Mouse (Mus musculus) embryo, embryonic 9.5 days (tissue): Measurements from ENCODE around the gene Zfp955a.
"Not testable (repeated sequence)": the region's sequence is repeated elsewhere in the genome, so short reads cannot be mapped to it uniquely, and the experiment has no call there.

Source experiments
- DNase-seq: peaks from one replicate; pipeline ENCODE4 v3.0.0-alpha.2; 2017; ENCODE audit errors: extremely low spot score

Gene Zfp955a

DNA sequence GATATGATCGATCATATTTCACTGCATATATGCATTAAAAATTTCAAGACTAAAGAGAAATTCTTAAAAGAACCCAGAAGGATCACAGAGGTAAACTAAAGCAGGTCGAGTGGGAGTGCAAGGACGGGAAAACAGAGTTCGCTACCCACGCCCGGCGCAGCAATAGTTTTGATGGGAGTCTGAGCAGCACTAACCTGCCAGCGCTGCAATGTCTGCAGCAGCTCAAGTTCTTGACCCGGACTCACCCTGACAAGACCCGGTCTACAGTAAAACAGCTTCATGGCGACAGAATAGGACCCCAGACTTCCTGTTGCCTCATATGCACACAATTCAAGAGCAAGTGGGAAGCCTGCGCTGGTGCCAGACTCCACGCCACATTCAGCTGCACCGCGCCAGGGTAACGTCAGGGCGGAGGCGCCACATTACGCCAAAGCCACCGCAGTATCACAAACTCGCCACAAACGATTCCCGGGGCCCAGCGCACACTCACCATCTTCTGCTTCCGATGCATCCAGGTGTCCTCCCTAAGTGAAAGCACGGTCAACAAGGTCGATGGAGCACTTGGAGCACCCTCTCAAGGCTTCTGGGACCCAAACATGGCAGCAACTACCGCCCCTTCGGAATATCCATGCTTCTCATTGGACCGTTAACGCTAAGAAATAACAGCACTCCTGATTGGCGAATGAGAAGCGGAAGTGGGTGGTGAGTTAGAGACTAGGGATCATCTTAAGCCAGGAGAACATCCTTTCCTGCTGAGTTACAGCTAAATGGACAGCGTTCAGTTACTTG is at the start of gene Zfp955a:
Zfp955a (minus strand) TSS at position 616 of the 789 bp plus-strand sequence.
- not testable (repeated sequence) for DNase-seq

DNA sequence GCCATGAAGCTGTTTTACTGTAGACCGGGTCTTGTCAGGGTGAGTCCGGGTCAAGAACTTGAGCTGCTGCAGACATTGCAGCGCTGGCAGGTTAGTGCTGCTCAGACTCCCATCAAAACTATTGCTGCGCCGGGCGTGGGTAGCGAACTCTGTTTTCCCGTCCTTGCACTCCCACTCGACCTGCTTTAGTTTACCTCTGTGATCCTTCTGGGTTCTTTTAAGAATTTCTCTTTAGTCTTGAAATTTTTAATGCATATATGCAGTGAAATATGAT is 34.9 kb upstream of the Zfp955a start:
- not testable (repeated sequence) for DNase-seq

DNA sequence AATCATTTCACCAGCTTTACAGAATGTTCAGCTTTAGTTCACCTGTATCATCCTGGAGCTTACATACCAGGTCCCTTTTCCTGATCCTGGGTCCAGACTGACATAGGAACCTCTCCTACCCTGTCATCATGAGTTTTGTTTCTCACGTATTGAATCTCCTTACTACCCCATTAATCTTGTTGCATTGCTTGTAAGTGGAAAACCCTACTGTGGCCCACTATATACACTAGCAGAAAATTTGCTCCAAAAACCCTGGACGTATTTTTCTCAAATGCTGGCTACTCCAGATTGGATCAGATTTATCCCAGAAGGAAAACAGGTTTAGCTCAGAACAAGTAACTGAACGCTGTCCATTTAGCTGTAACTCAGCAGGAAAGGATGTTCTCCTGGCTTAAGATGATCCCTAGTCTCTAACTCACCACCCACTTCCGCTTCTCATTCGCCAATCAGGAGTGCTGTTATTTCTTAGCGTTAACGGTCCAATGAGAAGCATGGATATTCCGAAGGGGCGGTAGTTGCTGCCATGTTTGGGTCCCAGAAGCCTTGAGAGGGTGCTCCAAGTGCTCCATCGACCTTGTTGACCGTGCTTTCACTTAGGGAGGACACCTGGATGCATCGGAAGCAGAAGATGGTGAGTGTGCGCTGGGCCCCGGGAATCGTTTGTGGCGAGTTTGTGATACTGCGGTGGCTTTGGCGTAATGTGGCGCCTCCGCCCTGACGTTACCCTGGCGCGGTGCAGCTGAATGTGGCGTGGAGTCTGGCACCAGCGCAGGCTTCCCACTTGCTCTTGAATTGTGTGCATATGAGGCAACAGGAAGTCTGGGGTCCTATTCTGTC is 34.3 kb upstream of the Zfp955a start, which contains the start of gene Zfp955b:
Zfp955b (plus strand) TSS at position 506 of the 837 bp plus-strand sequence.
- DNase-seq, result not testable (repeated sequence)

DNA sequence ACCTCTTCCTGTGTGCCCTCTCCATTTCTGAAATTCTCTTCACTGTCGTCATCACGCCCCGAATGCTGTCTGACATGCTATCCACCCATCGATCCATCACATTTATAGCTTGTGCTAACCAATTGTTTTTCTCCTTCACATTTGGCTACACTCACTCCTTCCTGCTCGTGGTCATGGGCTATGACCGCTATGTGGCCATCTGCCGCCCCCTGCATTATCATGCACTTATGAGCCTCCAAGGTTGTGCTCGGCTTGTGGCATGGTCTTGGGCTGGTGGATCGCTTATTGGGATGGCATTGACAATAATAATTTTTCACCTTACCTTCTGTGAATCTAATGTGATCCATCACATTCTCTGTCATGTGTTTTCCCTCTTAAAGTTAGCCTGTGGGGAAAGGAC is 14.0 kb upstream of the Zfp955a start:
- no peak for DNase-seq

DNA sequence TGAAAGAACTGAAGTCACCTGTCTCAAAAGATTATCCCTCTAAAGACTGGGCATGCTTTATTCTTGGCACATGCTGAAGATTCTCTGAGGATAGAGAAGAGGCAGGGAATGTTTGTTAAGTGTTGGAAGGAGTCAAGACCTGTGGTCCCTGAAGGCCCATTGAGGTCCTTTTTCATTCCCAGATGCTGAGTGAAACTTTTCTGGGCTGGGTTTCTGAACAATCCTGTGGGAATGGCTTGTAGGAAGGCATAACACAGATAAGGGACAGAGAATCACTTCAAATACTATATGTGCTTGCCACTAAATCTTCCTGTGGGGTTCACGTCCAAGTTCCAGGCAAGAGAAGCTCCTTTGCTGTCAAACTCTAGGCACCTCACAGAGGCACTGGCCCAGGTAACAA is 9.4 kb upstream of the Zfp955a start, which contains the start of gene Olfr63:
Olfr63 (plus strand) TSS at position 301 of the 400 bp plus-strand sequence.
- DNase-seq, result no peak

DNA sequence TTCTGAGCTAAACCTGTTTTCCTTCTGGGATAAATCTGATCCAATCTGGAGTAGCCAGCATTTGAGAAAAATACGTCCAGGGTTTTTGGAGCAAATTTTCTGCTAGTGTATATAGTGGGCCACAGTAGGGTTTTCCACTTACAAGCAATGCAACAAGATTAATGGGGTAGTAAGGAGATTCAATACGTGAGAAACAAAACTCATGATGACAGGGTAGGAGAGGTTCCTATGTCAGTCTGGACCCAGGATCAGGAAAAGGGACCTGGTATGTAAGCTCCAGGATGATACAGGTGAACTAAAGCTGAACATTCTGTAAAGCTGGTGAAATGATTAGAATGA is 343 bp upstream of the Zfp955a start:
- not testable (repeated sequence) for DNase-seq

DNA sequence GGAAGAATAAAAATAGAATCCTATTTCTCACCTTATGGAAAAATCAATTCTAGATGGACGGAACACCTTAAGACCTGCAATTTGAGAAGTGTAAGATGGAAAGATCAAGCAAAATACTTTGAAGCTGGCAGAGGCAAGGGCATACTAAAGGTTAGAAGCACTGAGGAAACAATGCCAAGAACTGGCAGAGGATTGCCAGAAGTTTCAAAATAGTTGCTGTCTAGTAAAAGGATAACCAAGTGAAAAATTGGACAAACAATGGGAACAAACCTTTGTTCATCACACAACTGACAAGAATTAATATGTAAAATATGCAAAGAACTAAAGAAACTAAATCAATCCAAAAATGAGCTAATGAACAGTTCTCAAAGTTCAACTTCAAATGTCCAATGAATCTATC is 18.3 kb downstream of the Zfp955a start:
- DNase-seq, result not testable (repeated sequence)

DNA sequence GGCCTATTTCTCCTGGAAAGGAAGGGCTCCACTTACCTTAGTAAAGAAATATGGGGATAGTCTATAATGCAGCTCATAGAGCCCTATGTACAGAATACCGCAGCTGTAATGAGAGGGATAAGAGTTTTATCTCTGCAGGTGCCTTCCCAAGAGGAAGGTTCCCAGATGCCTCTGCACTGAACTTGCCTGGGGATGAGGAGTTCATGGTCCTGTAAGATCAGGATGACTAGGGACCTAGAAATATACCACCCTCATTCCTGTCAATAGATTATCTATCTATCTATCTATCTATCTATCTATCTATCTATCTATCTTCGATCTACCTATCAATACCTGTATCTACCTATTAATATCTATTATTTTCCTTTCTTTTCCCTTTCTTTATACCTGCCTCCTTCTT is 33.4 kb downstream of the Zfp955a start, which contains the start of gene Olfr1564:
Olfr1564 (minus strand) TSS at position 101 of the 400 bp plus-strand sequence.
- DNase-seq, result no peak

DNA sequence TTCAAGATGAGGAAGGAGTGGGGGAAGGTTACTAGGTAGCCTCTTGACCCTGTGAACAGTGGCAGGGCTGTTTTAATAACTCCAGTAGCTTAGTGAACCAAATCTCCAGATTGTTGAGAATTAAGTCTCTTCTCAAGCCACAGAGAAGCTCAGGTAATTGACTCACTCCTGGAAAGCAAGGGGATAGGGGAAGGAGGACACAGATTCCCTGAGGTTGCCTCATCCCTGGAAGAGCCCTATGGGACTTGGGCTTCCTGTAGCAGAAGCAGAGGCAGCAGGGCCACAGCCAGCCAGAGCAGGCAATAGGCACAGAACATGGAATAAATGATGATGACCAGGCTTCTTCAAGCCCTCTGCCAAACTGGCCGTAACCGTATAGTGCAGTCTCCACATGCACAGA is 63.9 kb downstream of the Zfp955a start, which contains the start of gene Olfr239:
Olfr239 (plus strand) TSS at position 301 of the 400 bp plus-strand sequence.
- not testable (repeated sequence) for DNase-seq
